Mouse (Mus musculus) liver, embryonic 11.5 days (tissue): ENCODE measurements at regions not wholly inside any gene's neighbourhood (a gene's known extent, or its start where the extent isn't known, plus 50 kb on each side); places are given as distances from the start of the nearest gene placed in this dataset.
A peak's percentile ranks its signal among the peaks of the same experiment; 100 is the strongest.

Experiments
- ATAC-seq: fragments of 200-750 bp; cut with Nextera tagmentation; replicated peaks from 2 replicates; pipeline ENCODE4 v1.8.0; 2017; ENCODE audit warnings: moderate number of reproducible peaks, mild to moderate bottlenecking, moderate TSS enrichment, moderate library complexity; ENCODE audit not compliant: low FRiP score
- DNase-seq: peaks from one replicate; pipeline ENCODE4 v3.0.0-alpha.2; 2017; ENCODE audit warnings: low spot score
- H3K27ac ChIP-seq: fragments of 300-500 bp; sonication (generic); 2 replicates; pipeline ENCODE4 v1.5.1; 2014; ENCODE audit warnings: mild to moderate bottlenecking, low read depth, low read length, control low read depth
- H3K27me3 ChIP-seq: fragments of 300-500 bp; sonication (generic); replicated peaks from 2 replicates; pipeline ENCODE4 v1.6.1; 2014; ENCODE audit warnings: low read length, mixed read lengths; ENCODE audit not compliant: control insufficient read depth, insufficient read depth
- H3K36me3 ChIP-seq: fragments of 300-500 bp; sonication (generic); 2 replicates; pipeline ENCODE4 v1.6.1; 2014; ENCODE audit warnings: mild to moderate bottlenecking, low read length, moderate library complexity, mixed read lengths; ENCODE audit not compliant: control insufficient read depth, insufficient read depth
- H3K4me1 ChIP-seq: fragments of 300-500 bp; sonication (generic); replicated peaks from 2 replicates; pipeline ENCODE4 v1.6.1; 2014; ENCODE audit warnings: low read length, mixed read lengths; ENCODE audit not compliant: control insufficient read depth, insufficient read depth
- H3K4me2 ChIP-seq: fragments of 300-500 bp; sonication (generic); 2 replicates; pipeline ENCODE4 v1.6.1; 2014; ENCODE audit warnings: mild to moderate bottlenecking, control low read depth, moderate library complexity
- H3K4me3 ChIP-seq: fragments of 300-500 bp; sonication (generic); 2 replicates; pipeline ENCODE4 v1.5.1; 2014; ENCODE audit warnings: low read depth, low read length, control low read depth
- H3K9ac ChIP-seq: fragments of 300-500 bp; sonication (generic); 2 replicates; pipeline ENCODE4 v1.6.1; 2014; ENCODE audit warnings: low read depth, low read length, control low read depth
- H3K9me3 ChIP-seq: fragments of 300-500 bp; sonication (generic); 2 replicates; pipeline ENCODE4 v1.6.1; 2016; ENCODE audit warnings: low read length, inconsistent platforms, mixed read lengths; ENCODE audit not compliant: control insufficient read depth
- WGBS: fragments of 180-500 bp; shearing (Covaris S2); extraction: QIAGEN DNeasy Blood & Tissue Kit; methylation state at CpG from one replicate; pipeline ENCODE4 v1.1.7; 2014; 5-methylcytosine and 5-hydroxymethylcytosine counted together

GRCm38 (mm10) chr12:94334671-94335070, 1357.4 kb upstream of the Flrt2 start:
- no peak overlapping the region for H3K4me2 ChIP-seq
- no peak overlapping the region for H3K4me3 ChIP-seq
- no peaks in the 10 kb centered on the region for H3K4me1 ChIP-seq
- no peak overlapping the region for H3K27ac ChIP-seq
- H3K27me3 ChIP-seq: no peaks in the 10 kb centered on the region
- 64% methylated on average over 3 of the region's 3 CpGs for WGBS
- ATAC-seq (no peak), DNase-seq (no peak)
- H3K36me3 ChIP-seq: no peaks in the 10 kb centered on the region
- no peak overlapping the region for H3K9ac ChIP-seq
- H3K9me3 ChIP-seq: no peaks in the 10 kb centered on the region

DNA sequence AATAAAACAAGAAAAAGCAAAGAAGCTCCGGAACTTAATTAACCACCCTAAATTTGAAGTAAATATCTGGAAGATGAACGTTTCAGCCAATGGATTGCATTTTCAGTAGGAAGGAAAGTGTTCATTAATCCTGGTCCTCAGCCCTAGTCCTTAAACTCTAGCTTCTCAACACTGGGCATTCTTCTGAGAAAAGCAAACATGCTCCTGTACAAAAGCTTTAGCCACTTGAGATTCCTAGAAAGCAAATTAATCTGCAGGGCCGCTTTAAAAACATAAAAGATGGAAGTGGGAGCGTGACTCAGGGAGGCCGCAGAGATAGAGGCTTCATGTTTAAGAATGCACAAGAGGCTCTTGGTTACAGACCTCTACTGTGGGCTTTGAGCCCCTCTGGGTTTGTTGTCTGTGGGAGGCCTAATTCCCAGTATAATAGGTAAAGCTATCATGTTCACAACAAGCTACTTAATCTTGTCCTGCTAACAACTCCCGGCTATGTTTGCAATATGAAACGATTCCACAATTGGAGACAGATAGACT, 1342.3 kb upstream of the Flrt2 start:
- no peak overlapping the region for H3K4me2 ChIP-seq
- WGBS: 76% methylated on average over 7 of the region's 7 CpGs
- H3K27me3 ChIP-seq: no peaks in the 10 kb centered on the region
- no peak overlapping the region for H3K9ac ChIP-seq
- ATAC-seq (no peak), DNase-seq (no peak)
- no peak overlapping the region for H3K4me3 ChIP-seq
- H3K4me1 ChIP-seq: no peaks in the 10 kb centered on the region
- H3K27ac ChIP-seq: no peak overlapping the region
- H3K36me3 ChIP-seq: no peaks in the 10 kb centered on the region
- no peaks in the 10 kb centered on the region for H3K9me3 ChIP-seq

- DNase-seq (no peak), ATAC-seq (no peak)
- H3K4me3 ChIP-seq: no peak overlapping the region
- H3K9ac ChIP-seq: no peak overlapping the region
- no peak overlapping the region for H3K4me2 ChIP-seq
- no peaks in the 10 kb centered on the region for H3K4me1 ChIP-seq
- no peak overlapping the region for H3K27ac ChIP-seq
- no peaks in the 10 kb centered on the region for H3K36me3 ChIP-seq
- 79% methylated on average over 6 of the region's 6 CpGs for WGBS
- H3K27me3 ChIP-seq: no peaks in the 10 kb centered on the region
- H3K9me3 ChIP-seq: no peaks in the 10 kb centered on the region
These were observed 1327.8 kb upstream of the Flrt2 start for GRCm38 (mm10) chr12:94364269-94364668.

DNA sequence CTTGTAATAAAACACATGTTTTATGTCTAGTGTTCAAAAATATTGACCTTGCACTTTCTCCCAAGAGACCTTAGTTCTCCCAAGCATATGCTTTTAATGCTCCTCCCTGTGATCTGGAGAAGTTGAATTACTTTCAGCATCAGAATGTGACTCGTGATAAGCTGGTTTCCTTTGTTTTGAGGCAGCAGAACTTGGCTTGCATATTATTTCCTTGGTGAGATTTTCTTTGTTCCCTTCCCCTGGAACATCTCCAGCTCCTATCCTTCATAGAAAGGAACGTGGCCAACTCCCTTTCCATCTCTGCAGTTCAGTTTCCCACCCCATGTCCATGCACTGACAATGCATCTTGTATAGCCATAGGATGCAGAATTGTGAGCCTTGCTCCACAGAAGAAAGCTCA, 1292.0 kb upstream of the Flrt2 start:
- WGBS: 48% methylated on average over 2 of the region's 2 CpGs

DNA sequence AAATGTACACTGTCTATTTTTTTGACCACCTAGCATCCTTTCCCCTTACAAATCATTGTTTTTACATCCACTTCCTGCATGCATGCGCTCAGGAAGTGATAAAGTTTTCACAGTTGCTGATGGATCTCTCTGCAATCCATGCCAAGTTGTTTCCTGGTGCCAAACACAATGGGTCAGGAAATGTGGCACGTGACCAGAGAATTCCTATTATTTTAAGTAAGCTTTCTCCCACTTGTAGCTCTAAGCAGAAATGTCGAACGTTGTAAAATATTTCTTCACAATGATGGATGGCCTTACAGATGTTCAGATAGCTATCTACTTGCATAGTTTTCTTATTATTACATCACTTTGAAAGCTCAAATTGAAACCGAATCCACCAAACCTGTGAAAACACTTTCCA, 1271.1 kb upstream of the Flrt2 start:
- no peak overlapping the region for H3K4me3 ChIP-seq
- no peak overlapping the region for H3K4me2 ChIP-seq
- H3K27me3 ChIP-seq: no peaks in the 10 kb centered on the region
- H3K27ac ChIP-seq: no peak overlapping the region
- no peaks in the 10 kb centered on the region for H3K4me1 ChIP-seq
- WGBS: 46% methylated on average over 5 of the region's 5 CpGs
- DNase-seq (no peak), ATAC-seq (peak; percentile 23; the same call in 1 of the 2 replicates)
- H3K9ac ChIP-seq: no peak overlapping the region
- no peaks in the 10 kb centered on the region for H3K36me3 ChIP-seq
- H3K9me3 ChIP-seq: no peaks in the 10 kb centered on the region

More for the DNA sequence above, 1292.0 kb upstream of the Flrt2 start:
- Histone ChIP-seq H3K27ac (no peak overlapping the region), H3K4me1 (no peaks in the 10 kb centered on the region), H3K4me2 (no peak overlapping the region), H3K4me3 (no peak overlapping the region), H3K36me3 (no peaks in the 10 kb centered on the region), H3K9me3 (no peaks in the 10 kb centered on the region), H3K9ac (no peak overlapping the region), H3K27me3 (no peaks in the 10 kb centered on the region)
- DNase-seq (no peak), ATAC-seq (no peak)

DNA sequence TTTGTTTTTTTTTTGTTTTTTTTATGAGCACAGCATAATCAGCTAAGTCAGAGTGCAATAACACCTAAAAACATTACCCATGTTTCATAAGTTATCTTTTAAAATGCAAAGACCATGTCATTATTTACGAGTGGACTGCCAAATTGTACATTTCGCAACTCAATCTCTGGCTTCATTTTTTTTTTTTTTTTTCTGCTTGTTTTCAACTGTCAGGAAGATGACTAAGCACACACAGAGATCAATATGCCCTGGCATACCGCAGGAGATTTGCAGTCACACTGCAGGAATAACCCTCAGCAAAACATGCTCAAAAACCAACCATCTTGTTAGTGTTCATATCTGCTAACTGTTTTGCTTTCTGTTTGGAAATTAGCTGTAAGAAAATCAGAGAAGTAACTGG, 1270.3 kb upstream of the Flrt2 start:
- ATAC-seq (no peak), DNase-seq (no peak)
- H3K36me3 ChIP-seq: no peaks in the 10 kb centered on the region
- no peak overlapping the region for H3K4me3 ChIP-seq
- H3K27me3 ChIP-seq: no peaks in the 10 kb centered on the region
- no peaks in the 10 kb centered on the region for H3K9me3 ChIP-seq
- H3K9ac ChIP-seq: no peak overlapping the region
- H3K4me2 ChIP-seq: no peak overlapping the region
- no peaks in the 10 kb centered on the region for H3K4me1 ChIP-seq
- 38% methylated on average over 3 of the region's 3 CpGs for WGBS
- H3K27ac ChIP-seq: no peak overlapping the region

GRCm38 (mm10) chr12:94424340-94424981, 1267.6 kb upstream of the Flrt2 start:
- no peak overlapping the region for H3K4me3 ChIP-seq
- WGBS: 46% methylated on average over 3 of the region's 3 CpGs
- no peaks in the 10 kb centered on the region for H3K36me3 ChIP-seq
- no peak overlapping the region for H3K27ac ChIP-seq
- ATAC-seq: no peak
- no peak for DNase-seq
- H3K27me3 ChIP-seq: no peaks in the 10 kb centered on the region
- no peak overlapping the region for H3K4me2 ChIP-seq
- H3K9ac ChIP-seq: no peak overlapping the region
- no peaks in the 10 kb centered on the region for H3K4me1 ChIP-seq
- no peaks in the 10 kb centered on the region for H3K9me3 ChIP-seq

DNA sequence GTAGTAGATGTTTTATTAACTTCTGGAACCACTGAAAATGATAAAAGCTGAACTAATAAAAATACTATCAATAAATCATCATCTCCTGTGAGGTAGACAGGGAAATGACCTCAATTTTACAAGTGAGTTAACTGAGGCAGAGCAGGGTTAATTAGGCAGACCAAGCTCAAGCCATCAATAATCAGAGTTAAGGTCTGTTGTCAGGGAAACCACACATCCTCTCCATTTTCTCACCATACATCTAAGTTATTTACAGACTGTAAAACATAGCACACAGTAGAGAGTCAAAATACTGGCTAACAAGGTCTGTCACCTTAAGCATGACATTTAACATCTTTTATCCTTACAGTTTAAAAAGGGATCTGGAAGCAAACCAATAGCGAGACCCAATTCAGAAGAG, 1242.5 kb upstream of the Flrt2 start:
- no peaks in the 10 kb centered on the region for H3K36me3 ChIP-seq
- ATAC-seq: no peak
- no peaks in the 10 kb centered on the region for H3K4me1 ChIP-seq
- H3K27ac ChIP-seq: no peak overlapping the region
- no peaks in the 10 kb centered on the region for H3K9me3 ChIP-seq
- H3K4me2 ChIP-seq: no peak overlapping the region
- H3K9ac ChIP-seq: no peak overlapping the region
- WGBS: 82% methylated on average over 1 of the region's 1 CpGs
- H3K4me3 ChIP-seq: no peak overlapping the region
- no peak for DNase-seq
- H3K27me3 ChIP-seq: no peaks in the 10 kb centered on the region

DNA sequence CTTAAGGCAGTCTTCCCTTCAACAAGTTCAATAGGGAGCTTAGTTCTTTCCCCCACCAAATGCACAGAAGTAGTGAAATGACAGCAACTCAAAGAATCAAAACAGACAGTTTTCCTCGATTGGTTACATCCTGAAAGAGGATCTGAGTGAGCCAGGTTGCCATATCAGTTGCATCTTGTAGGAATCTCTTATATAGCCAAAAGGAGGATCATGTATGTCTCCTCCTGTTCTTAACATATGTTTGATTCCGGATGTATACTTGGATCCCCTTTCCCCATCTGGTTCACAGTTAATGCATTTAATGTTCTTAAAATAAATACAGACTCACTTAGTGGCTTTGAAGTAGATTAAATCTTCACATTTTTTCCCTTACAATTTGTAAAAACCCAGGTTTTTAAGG, 1224.0 kb upstream of the Flrt2 start:
- DNase-seq (no peak), ATAC-seq (no peak)
- Histone ChIP-seq H3K27me3 (no peaks in the 10 kb centered on the region), H3K9ac (no peak overlapping the region), H3K9me3 (no peaks in the 10 kb centered on the region), H3K4me2 (no peak overlapping the region), H3K4me3 (no peak overlapping the region), H3K36me3 (no peaks in the 10 kb centered on the region), H3K4me1 (no peaks in the 10 kb centered on the region), H3K27ac (no peak overlapping the region)
- 65% methylated on average over 2 of the region's 2 CpGs for WGBS
